Mouse (Mus musculus) forebrain, embryonic 11.5 days (tissue): ENCODE results near the gene Camkk1. TPM values are rescaled to one million over a fixed set of nuclear protein-coding genes. Genes with fewer than 3 reads are reported as not detected.
A peak's percentile ranks its signal among the peaks of the same experiment; 100 is the strongest.

Source experiments
- ATAC-seq: fragments of 200-750 bp; cut with Nextera tagmentation; replicated peaks from 2 replicates; pipeline ENCODE4 v1.8.0; 2017; ENCODE audit warnings: moderate TSS enrichment; ENCODE audit not compliant: low FRiP score
- DNase-seq: peaks from one replicate; pipeline ENCODE4 v3.0.0-alpha.2; 2017; ENCODE audit warnings: low spot score
- H3K27ac ChIP-seq: fragments of 300-500 bp; sonication (generic); 2 replicates; pipeline ENCODE4 v1.5.1; 2014; ENCODE audit warnings: low read depth, low read length
- H3K27me3 ChIP-seq: fragments of 300-500 bp; sonication (generic); 2 replicates; pipeline ENCODE4 v1.6.1; 2014; ENCODE audit warnings: mild to moderate bottlenecking, low read length, mixed read lengths; ENCODE audit not compliant: control insufficient read depth, insufficient read depth
- H3K36me3 ChIP-seq: fragments of 300-500 bp; sonication (generic); 2 replicates; pipeline ENCODE4 v1.6.1; 2014; ENCODE audit warnings: mild to moderate bottlenecking, low read length, moderate library complexity, mixed read lengths; ENCODE audit not compliant: control insufficient read depth, insufficient read depth
- H3K4me1 ChIP-seq: fragments of 300-500 bp; sonication (generic); replicated peaks from 2 replicates; pipeline ENCODE4 v1.6.1; 2014; ENCODE audit warnings: low read length, mixed read lengths; ENCODE audit not compliant: control insufficient read depth, insufficient read depth
- H3K4me2 ChIP-seq: fragments of 300-500 bp; sonication (generic); 2 replicates; pipeline ENCODE4 v1.6.1; 2014; ENCODE audit warnings: low read depth, mild to moderate bottlenecking, low read length, moderate library complexity, mixed read lengths; ENCODE audit not compliant: severe bottlenecking
- H3K4me3 ChIP-seq: fragments of 300-500 bp; sonication (generic); 2 replicates; pipeline ENCODE4 v1.5.1; 2014; ENCODE audit warnings: low read depth, low read length
- H3K9ac ChIP-seq: fragments of 300-500 bp; sonication (generic); 2 replicates; pipeline ENCODE4 v1.6.1; 2014; ENCODE audit warnings: low read length
- H3K9me3 ChIP-seq: fragments of 300-500 bp; sonication (generic); 2 replicates; pipeline ENCODE4 v1.6.1; 2016; ENCODE audit warnings: low read length, mixed read lengths; ENCODE audit not compliant: control insufficient read depth
- WGBS: fragments of 180-500 bp; shearing (Covaris S2); extraction: QIAGEN DNeasy Blood & Tissue Kit; methylation state at CpG from one replicate; pipeline ENCODE4 v1.1.7; 2014; 5-methylcytosine and 5-hydroxymethylcytosine counted together
- polyA plus RNA-seq: library from polyadenylated mRNA; unstranded; fragments of >200 nt; fragmentation: Nextera tagmentation; extraction: Ambion mirVana; gene quantifications from 2 replicates; pipeline ENCODE4 v1.2.1, GENCODE M21; 2014

Gene Camkk1
- polyA plus RNA-seq, result 4.7 and 5.2 TPM in 2 replicates

DNA sequence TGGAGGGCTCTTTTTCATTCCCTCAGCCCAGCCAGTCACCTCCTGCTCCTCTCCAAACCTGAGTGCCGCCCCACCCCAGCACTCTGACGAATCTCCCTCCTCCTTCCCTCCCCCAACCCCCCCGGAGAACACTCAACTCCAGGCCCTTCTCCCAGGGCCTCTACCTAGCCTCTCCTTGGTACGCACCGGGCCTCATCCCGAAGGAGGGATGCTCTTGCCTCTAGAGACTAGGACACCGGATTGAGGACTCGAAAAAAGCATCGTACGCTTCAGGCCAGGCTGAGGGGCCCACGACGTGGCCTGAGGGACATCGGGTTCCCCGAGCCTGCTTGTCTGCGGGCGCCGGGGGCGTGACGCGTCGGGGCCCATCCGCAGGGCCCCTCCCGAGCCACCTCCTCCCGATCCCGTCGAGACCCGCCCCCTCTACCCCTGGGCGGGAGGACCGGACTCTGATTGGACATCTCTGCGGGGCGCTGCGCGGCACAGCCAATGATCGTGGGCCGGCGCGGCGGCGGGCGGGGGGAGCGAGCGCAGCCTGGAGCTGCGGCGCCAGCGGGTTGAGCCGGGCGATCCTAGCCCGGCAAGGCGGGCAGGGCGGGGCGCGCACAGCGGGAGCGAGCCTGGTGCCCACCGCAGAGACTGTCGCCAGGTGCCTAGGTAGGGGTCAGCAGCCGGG, at the start of gene Camkk1:
TSS of gene Camkk1 (plus strand) at position 538 of the 676 bp plus-strand sequence.
- Histone ChIP-seq H3K36me3 (no peaks in the 10 kb centered on the region), H3K27ac (no peak within 1 kb of the TSS), H3K4me1 (no peaks in the 10 kb centered on the region; the same call in 1 of the 2 replicates), H3K4me2 (peak within 1 kb of the TSS; percentile 98), H3K27me3 (peaks cover 16% of the 10 kb centered on the region), H3K4me3 (peak within 1 kb of the TSS; percentile 59), H3K9ac (peak within 1 kb of the TSS; percentile 59), H3K9me3 (no peaks in the 10 kb centered on the region)
- DNase-seq, result peak; percentile 95
- under 1% methylated on average over 52 of the region's 57 CpGs for WGBS
- ATAC-seq, result peak; percentile 97

GRCm38 (mm10) chr11:72974995-72975503, 43.8 kb upstream of the Camkk1 start:
- no peak overlapping the region for H3K27ac ChIP-seq
- H3K36me3 ChIP-seq, result no peaks in the 10 kb centered on the region
- no peaks in the 10 kb centered on the region for H3K4me1 ChIP-seq
- no peaks in the 10 kb centered on the region for H3K9me3 ChIP-seq
- no peak for DNase-seq
- ATAC-seq, result no peak
- no peak overlapping the region for H3K4me3 ChIP-seq
- no peaks in the 10 kb centered on the region for H3K27me3 ChIP-seq
- H3K9ac ChIP-seq, result no peak overlapping the region
- WGBS, result 85% methylated on average over 13 of the region's 13 CpGs
- H3K4me2 ChIP-seq, result no peak overlapping the region

DNA sequence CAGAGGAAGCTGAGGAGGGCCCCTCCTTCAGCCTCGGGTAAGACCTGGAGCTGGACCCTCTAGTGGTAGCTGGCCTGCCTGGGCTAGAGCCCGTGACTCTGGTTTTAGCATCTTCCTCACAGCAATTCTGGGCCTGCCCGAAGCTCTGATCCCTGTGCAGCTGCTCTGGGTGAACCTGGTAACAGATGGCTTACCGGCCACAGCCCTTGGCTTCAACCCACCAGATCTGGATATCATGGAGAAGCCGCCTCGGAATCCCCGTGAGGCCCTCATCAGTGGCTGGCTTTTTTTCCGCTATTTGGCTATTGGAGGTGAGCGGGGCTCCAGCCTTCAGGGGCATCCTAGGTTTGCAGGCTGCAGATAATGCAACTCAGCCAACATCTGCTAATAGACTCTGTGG, 36.3 kb upstream of the Camkk1 start:
- H3K36me3 ChIP-seq, result no peaks in the 10 kb centered on the region
- no peak overlapping the region for H3K9ac ChIP-seq
- H3K9me3 ChIP-seq, result no peaks in the 10 kb centered on the region
- 84% methylated on average over 9 of the region's 9 CpGs for WGBS
- H3K27me3 ChIP-seq, result no peaks in the 10 kb centered on the region
- no peak overlapping the region for H3K4me2 ChIP-seq
- ATAC-seq (no peak), DNase-seq (no peak)
- no peaks in the 10 kb centered on the region for H3K4me1 ChIP-seq
- H3K4me3 ChIP-seq, result no peak overlapping the region
- no peak overlapping the region for H3K27ac ChIP-seq

DNA sequence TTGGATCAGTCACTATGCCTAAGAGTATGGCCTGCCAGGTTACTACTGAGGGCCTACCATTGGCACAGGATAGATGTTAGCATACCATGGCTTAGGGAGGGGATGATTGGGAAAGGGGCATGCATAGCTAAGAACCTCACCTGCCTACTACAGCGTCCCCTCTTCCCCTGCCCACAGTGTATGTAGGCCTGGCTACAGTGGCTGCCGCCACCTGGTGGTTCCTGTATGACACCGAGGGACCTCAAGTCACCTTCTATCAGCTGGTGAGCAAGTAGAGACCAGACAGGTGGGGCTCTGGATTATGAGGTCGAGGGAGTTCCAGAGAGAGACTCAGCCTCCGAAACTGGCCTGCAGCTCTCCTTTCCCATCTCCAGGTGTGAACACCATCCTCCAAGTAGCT, 35.5 kb upstream of the Camkk1 start:
- DNase-seq (no peak), ATAC-seq (no peak)
- Histone ChIP-seq H3K9ac (no peak overlapping the region), H3K4me1 (no peaks in the 10 kb centered on the region), H3K27me3 (no peaks in the 10 kb centered on the region), H3K9me3 (no peaks in the 10 kb centered on the region), H3K27ac (no peak overlapping the region), H3K4me2 (no peak overlapping the region), H3K4me3 (no peak overlapping the region), H3K36me3 (no peaks in the 10 kb centered on the region)
- WGBS, result 47% methylated on average over 5 of the region's 5 CpGs

- no peak overlapping the region for H3K4me2 ChIP-seq
- H3K9me3 ChIP-seq, result no peaks in the 10 kb centered on the region
- DNase-seq, result no peak
- no peak overlapping the region for H3K9ac ChIP-seq
- no peaks in the 10 kb centered on the region for H3K36me3 ChIP-seq
- no peaks in the 10 kb centered on the region for H3K4me1 ChIP-seq
- no peak overlapping the region for H3K4me3 ChIP-seq
- 85% methylated on average over 5 of the region's 5 CpGs for WGBS
- no peak overlapping the region for H3K27ac ChIP-seq
- no peak for ATAC-seq
- no peaks in the 10 kb centered on the region for H3K27me3 ChIP-seq
These were observed 32.1 kb upstream of the Camkk1 start for GRCm38 (mm10) chr11:72986745-72987144.

DNA sequence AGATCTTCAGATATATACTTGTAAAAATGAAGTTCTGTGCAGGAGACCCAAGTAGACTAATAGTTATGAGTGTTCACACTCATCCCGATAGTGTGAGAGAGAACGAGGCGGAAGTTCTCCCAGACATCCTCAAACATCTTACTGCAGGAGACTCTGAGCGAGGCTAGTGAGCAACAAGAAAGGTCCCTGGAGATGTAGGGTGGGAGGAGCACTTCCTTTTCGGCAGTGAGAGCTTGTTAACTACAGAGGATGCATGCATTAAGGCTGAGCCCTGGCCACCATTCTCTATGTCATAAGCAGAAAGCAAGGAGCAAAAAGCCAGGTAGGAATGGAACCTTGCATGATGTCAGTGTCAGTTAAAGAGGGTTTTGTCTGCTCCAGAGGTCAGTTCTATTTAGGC, 31.6 kb upstream of the Camkk1 start:
- no peak overlapping the region for H3K27ac ChIP-seq
- WGBS, result 78% methylated on average over 5 of the region's 5 CpGs
- H3K4me3 ChIP-seq, result no peak overlapping the region
- H3K4me2 ChIP-seq, result no peak overlapping the region
- no peak overlapping the region for H3K9ac ChIP-seq
- H3K4me1 ChIP-seq, result no peaks in the 10 kb centered on the region
- no peaks in the 10 kb centered on the region for H3K27me3 ChIP-seq
- no peaks in the 10 kb centered on the region for H3K9me3 ChIP-seq
- no peak for DNase-seq
- no peak for ATAC-seq
- H3K36me3 ChIP-seq, result no peaks in the 10 kb centered on the region

- Histone ChIP-seq H3K9me3 (no peaks in the 10 kb centered on the region), H3K27me3 (no peaks in the 10 kb centered on the region), H3K4me3 (no peak overlapping the region), H3K36me3 (no peaks in the 10 kb centered on the region), H3K4me1 (no peaks in the 10 kb centered on the region), H3K27ac (no peak overlapping the region), H3K4me2 (no peak overlapping the region), H3K9ac (no peak overlapping the region)
- WGBS, result 84% methylated on average over 5 of the region's 5 CpGs
- ATAC-seq (no peak), DNase-seq (no peak)
These were observed 31.0 kb upstream of the Camkk1 start for GRCm38 (mm10) chr11:72987807-72988206.

- no peaks in the 10 kb centered on the region for H3K9me3 ChIP-seq
- DNase-seq, result no peak
- no peaks in the 10 kb centered on the region for H3K4me1 ChIP-seq
- no peak for ATAC-seq
- no peak overlapping the region for H3K27ac ChIP-seq
- WGBS, result 83% methylated on average over 6 of the region's 6 CpGs
- H3K9ac ChIP-seq, result no peak overlapping the region
- H3K4me2 ChIP-seq, result no peak overlapping the region
- no peaks in the 10 kb centered on the region for H3K27me3 ChIP-seq
- H3K4me3 ChIP-seq, result no peak overlapping the region
- H3K36me3 ChIP-seq, result no peaks in the 10 kb centered on the region
These were observed 29.8 kb upstream of the Camkk1 start for GRCm38 (mm10) chr11:72989044-72989443.

DNA sequence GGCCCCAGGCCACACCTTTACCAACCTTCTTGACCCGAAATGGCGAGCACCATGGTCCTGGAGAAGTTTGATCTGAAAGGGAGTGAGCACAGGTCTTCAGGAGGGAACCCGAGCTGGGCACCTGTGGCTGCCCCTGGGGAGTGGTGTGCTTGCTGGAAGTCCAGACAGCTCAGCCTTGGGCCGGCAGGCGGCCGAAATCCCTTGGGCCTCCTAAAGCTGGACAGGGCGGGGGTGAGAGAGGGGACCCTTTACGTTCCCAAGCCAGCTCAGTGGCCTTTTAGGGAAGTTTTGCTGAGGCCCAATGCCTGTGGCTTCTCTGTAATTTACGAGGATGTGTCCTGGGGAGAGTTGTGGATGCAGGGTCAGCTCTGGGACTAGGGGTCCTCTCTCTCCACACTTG, 28.1 kb upstream of the Camkk1 start:
- Histone ChIP-seq H3K27me3 (no peaks in the 10 kb centered on the region), H3K27ac (no peak overlapping the region), H3K36me3 (no peaks in the 10 kb centered on the region), H3K9me3 (no peaks in the 10 kb centered on the region), H3K9ac (no peak overlapping the region), H3K4me2 (no peak overlapping the region), H3K4me1 (no peaks in the 10 kb centered on the region), H3K4me3 (no peak overlapping the region)
- ATAC-seq (no peak), DNase-seq (no peak)
- 78% methylated on average over 9 of the region's 9 CpGs for WGBS
